Mouse (Mus musculus): Measurements from ENCODE around the gene Capg. TPM values are rescaled to one million over a fixed set of nuclear protein-coding genes. Genes with fewer than 3 reads are reported as not detected.

The Capg gene
- 67.6 and 67.8 TPM in 2 replicates for polyA plus RNA-seq (2012; rRNA removed)

GRCm38 (mm10) chr6:72544283-72544987 lies at the start of gene Capg:
Capg (plus strand) TSS chr6:72544391.
- peak within 1 kb of the TSS; percentile 62 for H3K4me3 ChIP-seq (replicated peaks; ENCODE audit: extremely low read depth, low read depth, low read length)
- DNase-seq, result peak; percentile 58
- peaks cover 7% of the 10 kb centered on the region; the same call in 1 of the 2 replicates for H3K4me1 ChIP-seq (ENCODE audit: control insufficient read depth, insufficient read depth, low read length)
- TF ChIP-seq POLR2A (IDR thresholded peaks at IDR 0.05; ENCODE audit: borderline replicate concordance, extremely low read depth, low read depth, low read length) (peak; percentile 80; the same call in 1 of the 2 replicates), CTCF (IDR thresholded peaks at IDR 0.05; ENCODE audit: insufficient read depth, low read length) (no peak)
- WGBS, result 6% methylated on average over 23 of the region's 23 CpGs

- 53% methylated on average over 5 of the region's 5 CpGs for WGBS
Measured at GRCm38 (mm10) chr6:72498950-72499349, 45.2 kb upstream of the Capg start.

GRCm38 (mm10) chr6:72503309-72503708 lies 40.9 kb upstream of the Capg start:
- H3K4me1 ChIP-seq (ENCODE audit: control insufficient read depth, insufficient read depth, low read length), result no peaks in the 10 kb centered on the region
- TF ChIP-seq POLR2A (IDR thresholded peaks at IDR 0.05; ENCODE audit: borderline replicate concordance, extremely low read depth, low read depth, low read length) (no peak), CTCF (IDR thresholded peaks at IDR 0.05; ENCODE audit: insufficient read depth, low read length) (no peak)
- no peak overlapping the region for H3K4me3 ChIP-seq (replicated peaks; ENCODE audit: extremely low read depth, low read depth, low read length)
- no peak for DNase-seq

More at GRCm38 (mm10) chr6:72498950-72499349, 45.2 kb upstream of the Capg start:
- H3K4me1 ChIP-seq (ENCODE audit: control insufficient read depth, insufficient read depth, low read length), result no peaks in the 10 kb centered on the region
- TF ChIP-seq POLR2A (IDR thresholded peaks at IDR 0.05; ENCODE audit: borderline replicate concordance, extremely low read depth, low read depth, low read length), result no peak
- no peak for TF ChIP-seq CTCF (IDR thresholded peaks at IDR 0.05; ENCODE audit: insufficient read depth, low read length)
- no peak overlapping the region for H3K4me3 ChIP-seq (replicated peaks; ENCODE audit: extremely low read depth, low read depth, low read length)
- DNase-seq, result no peak

- Histone ChIP-seq H3K4me1 (ENCODE audit: control insufficient read depth, insufficient read depth, low read length) (no peaks in the 10 kb centered on the region), H3K4me3 (replicated peaks; ENCODE audit: extremely low read depth, low read depth, low read length) (no peak overlapping the region)
- TF ChIP-seq CTCF (IDR thresholded peaks at IDR 0.05; ENCODE audit: insufficient read depth, low read length) (no peak), POLR2A (IDR thresholded peaks at IDR 0.05; ENCODE audit: borderline replicate concordance, extremely low read depth, low read depth, low read length) (no peak)
- DNase-seq, result peak; percentile 37
- 79% methylated on average over 2 of the region's 2 CpGs for WGBS
Measured at GRCm38 (mm10) chr6:72503939-72504338, 40.3 kb upstream of the Capg start.

- no peaks in the 10 kb centered on the region for H3K4me1 ChIP-seq (ENCODE audit: control insufficient read depth, insufficient read depth, low read length)
- WGBS, result 83% methylated on average over 1 of the region's 1 CpGs
- DNase-seq, result no peak
- no peak for TF ChIP-seq POLR2A (IDR thresholded peaks at IDR 0.05; ENCODE audit: borderline replicate concordance, extremely low read depth, low read depth, low read length)
- no peak overlapping the region for H3K4me3 ChIP-seq (replicated peaks; ENCODE audit: extremely low read depth, low read depth, low read length)
Measured at GRCm38 (mm10) chr6:72506104-72506503, 38.1 kb upstream of the Capg start.

GRCm38 (mm10) chr6:72508596-72508995 lies 35.6 kb upstream of the Capg start:
- DNase-seq, result no peak
- 89% methylated on average over 4 of the region's 4 CpGs for WGBS
- Histone ChIP-seq H3K4me1 (ENCODE audit: control insufficient read depth, insufficient read depth, low read length) (peaks cover 6% of the 10 kb centered on the region), H3K4me3 (replicated peaks; ENCODE audit: extremely low read depth, low read depth, low read length) (no peak overlapping the region)
- TF ChIP-seq POLR2A (IDR thresholded peaks at IDR 0.05; ENCODE audit: borderline replicate concordance, extremely low read depth, low read depth, low read length) (no peak), CTCF (IDR thresholded peaks at IDR 0.05; ENCODE audit: insufficient read depth, low read length) (no peak)

GRCm38 (mm10) chr6:72509872-72510435 lies 34.2 kb upstream of the Capg start:
- no peak overlapping the region for H3K4me3 ChIP-seq (replicated peaks; ENCODE audit: extremely low read depth, low read depth, low read length)
- 73% methylated on average over 2 of the region's 2 CpGs for WGBS
- no peak for DNase-seq
- TF ChIP-seq POLR2A (IDR thresholded peaks at IDR 0.05; ENCODE audit: borderline replicate concordance, extremely low read depth, low read depth, low read length) (no peak), CTCF (IDR thresholded peaks at IDR 0.05; ENCODE audit: insufficient read depth, low read length) (no peak)
- H3K4me1 ChIP-seq (ENCODE audit: control insufficient read depth, insufficient read depth, low read length), result peaks cover 7% of the 10 kb centered on the region

GRCm38 (mm10) chr6:72510686-72511421 lies 33.3 kb upstream of the Capg start:
- TF ChIP-seq POLR2A (IDR thresholded peaks at IDR 0.05; ENCODE audit: borderline replicate concordance, extremely low read depth, low read depth, low read length) (no peak), CTCF (IDR thresholded peaks at IDR 0.05; ENCODE audit: insufficient read depth, low read length) (no peak)
- WGBS, result 55% methylated on average over 6 of the region's 6 CpGs
- no peak for DNase-seq
- Histone ChIP-seq H3K4me1 (ENCODE audit: control insufficient read depth, insufficient read depth, low read length) (peaks cover 7% of the 10 kb centered on the region), H3K4me3 (replicated peaks; ENCODE audit: extremely low read depth, low read depth, low read length) (no peak overlapping the region)

- 3% methylated on average over 33 of the region's 33 CpGs for WGBS
- DNase-seq, result peak; percentile 91
- TF ChIP-seq CTCF (IDR thresholded peaks at IDR 0.05; ENCODE audit: insufficient read depth, low read length) (no peak), POLR2A (IDR thresholded peaks at IDR 0.05; ENCODE audit: borderline replicate concordance, extremely low read depth, low read depth, low read length) (no peak; the same call in 1 of the 2 replicates)
- peak overlapping the region; percentile 73 for H3K4me3 ChIP-seq (replicated peaks; ENCODE audit: extremely low read depth, low read depth, low read length)
- peaks cover 7% of the 10 kb centered on the region for H3K4me1 ChIP-seq (ENCODE audit: control insufficient read depth, insufficient read depth, low read length)
Measured at GRCm38 (mm10) chr6:72512386-72513070, 31.7 kb upstream of the Capg start.

Data from lung, adult 2 months (tissue).